Mouse (Mus musculus) CH12.LX (cell line): ENCODE measurements at regions not wholly inside any gene's neighbourhood (a gene's known extent, or its start where the extent isn't known, plus 50 kb on each side); places are given as distances from the start of the nearest gene placed in this dataset.

Source experiments
- CHD1 ChIP-seq: IDR thresholded peaks from 2 replicates; pipeline ENCODE4 v1.6.1; 2012; ENCODE audit warnings: low read depth, low read length, improper control_type of control experiment, inconsistent platforms
- CTCF ChIP-seq, 2 experiments: IDR thresholded peaks in 1 of 2; conservative IDR thresholded peaks in 1 of 2; 2 replicates each; pipeline ENCODE4 v1.5.1; 2011 to 2012; ENCODE audit warnings: low read depth in 2 of 2, low read length in 2 of 2, improper control_type of control experiment in 1 of 2, inconsistent platforms in 1 of 2, mild to moderate bottlenecking in 1 of 2, moderate library complexity in 1 of 2
- HCFC1 ChIP-seq: IDR thresholded peaks from 2 replicates; pipeline ENCODE4 v1.6.1; 2012; ENCODE audit warnings: low read depth, mild to moderate bottlenecking, inconsistent platforms, low read length, improper control_type of control experiment
- JUND ChIP-seq: conservative IDR thresholded peaks from 2 replicates; pipeline ENCODE4 v1.6.1; 2011; ENCODE audit warnings: low read depth, low read length, improper control_type of control experiment
- MEF2A ChIP-seq: IDR thresholded peaks from 2 replicates; pipeline ENCODE4 v1.6.1; 2014; ENCODE audit warnings: low read depth, mild to moderate bottlenecking, inconsistent platforms, low read length, improper control_type of control experiment, borderline replicate concordance
- ZC3H11A ChIP-seq: IDR thresholded peaks from 2 replicates; pipeline ENCODE4 v1.6.1; 2012; ENCODE audit warnings: low read depth, mild to moderate bottlenecking, inconsistent platforms, low read length, improper control_type of control experiment

- TF ChIP-seq HCFC1 (no peak), JUND (no peak), CTCF (conservative IDR thresholded peaks at IDR 0.05 in 1 of 2, IDR thresholded peaks at IDR 0.05 in 1 of 2; ENCODE audit: low read depth in 2 of 2, low read length in 2 of 2) (no peak), ZC3H11A (no peak), MEF2A (no peak), CHD1 (no peak)
Observed at GRCm38 (mm10) chr11:112563027-112563426, 219.0 kb upstream of the Sox9 start.
